Mouse (Mus musculus) midbrain, embryonic 14.5 days (tissue): ENCODE results near the gene Trim24. TPM values are rescaled to one million over a fixed set of nuclear protein-coding genes. Genes with fewer than 3 reads are reported as not detected.
A peak's percentile ranks its signal among the peaks of the same experiment; 100 is the strongest.
"Not testable (repeated sequence)": the region's sequence is repeated elsewhere in the genome, so short reads cannot be mapped to it uniquely, and the experiment has no call there.

Source experiments
- ATAC-seq: fragments of 200-750 bp; cut with Nextera tagmentation; 2 replicates; pipeline ENCODE4 v1.8.0; 2017; ENCODE audit warnings: moderate number of reproducible peaks, moderate library complexity; ENCODE audit not compliant: low FRiP score, low TSS enrichment
- DNase-seq: peaks from one replicate; pipeline ENCODE4 v3.0.0-alpha.2; 2015
- H3K27ac ChIP-seq: fragments of 300-500 bp; sonication (generic); replicated peaks from 2 replicates; pipeline ENCODE4 v1.5.1; 2014; ENCODE audit warnings: mild to moderate bottlenecking, low read depth, low read length, moderate library complexity
- H3K27me3 ChIP-seq: fragments of 300-500 bp; sonication (generic); 2 replicates; pipeline ENCODE4 v1.6.1; 2014; ENCODE audit warnings: low read length, control low read depth, mixed read lengths; ENCODE audit not compliant: control insufficient read depth, insufficient read depth
- H3K36me3 ChIP-seq: fragments of 300-500 bp; sonication (generic); 2 replicates; pipeline ENCODE4 v1.6.1; 2014; ENCODE audit warnings: low read length, control low read depth; ENCODE audit not compliant: control insufficient read depth, insufficient read depth
- H3K4me1 ChIP-seq: fragments of 300-500 bp; sonication (generic); 2 replicates; pipeline ENCODE4 v1.6.1; 2014; ENCODE audit warnings: mild to moderate bottlenecking, antibody characterized with exemption, low read length, control low read depth; ENCODE audit not compliant: control insufficient read depth, insufficient read depth
- H3K4me2 ChIP-seq: fragments of 300-500 bp; sonication (generic); 2 replicates; pipeline ENCODE4 v1.6.1; 2014; ENCODE audit warnings: mild to moderate bottlenecking, low read length, moderate library complexity
- H3K4me3 ChIP-seq: fragments of 300-500 bp; sonication (generic); replicated peaks from 2 replicates; pipeline ENCODE4 v1.5.1; 2014; ENCODE audit warnings: low read depth, low read length
- H3K9ac ChIP-seq: fragments of 300-500 bp; sonication (generic); replicated peaks from 2 replicates; pipeline ENCODE4 v1.6.1; 2014; ENCODE audit warnings: mild to moderate bottlenecking, low read length, moderate library complexity
- H3K9me3 ChIP-seq: fragments of 300-500 bp; sonication (generic); 2 replicates; pipeline ENCODE4 v1.6.1; 2016; ENCODE audit warnings: low read length, control low read depth, mixed read lengths; ENCODE audit not compliant: control insufficient read depth
- WGBS: fragments of 180-500 bp; shearing (Covaris S2); extraction: QIAGEN DNeasy Blood & Tissue Kit; methylation state at CpG from one replicate; pipeline ENCODE4 v1.1.7; 2014; 5-methylcytosine and 5-hydroxymethylcytosine counted together
- polyA plus RNA-seq: library from polyadenylated mRNA; unstranded; fragments of >200 nt; fragmentation: Nextera tagmentation; extraction: Ambion mirVana; gene quantifications from 2 replicates; pipeline ENCODE4 v1.2.1, GENCODE M21; 2014

Trim24 gene
- 34.0 and 43.5 TPM in 2 replicates for polyA plus RNA-seq

- peak; percentile 98 for ATAC-seq
- H3K4me2 ChIP-seq, result peak within 1 kb of the TSS; percentile 52
- WGBS, result 0% methylated on average over 72 of the region's 89 CpGs
- H3K27me3 ChIP-seq, result no peaks in the 10 kb centered on the region
- 0 out of 2 replicates have a peak, but pooled peaks cover 3% of the 10 kb centered on the region for H3K36me3 ChIP-seq
- peak; percentile 100 for DNase-seq
- peak within 1 kb of the TSS; percentile 97 for H3K9ac ChIP-seq
- peaks cover 33% of the 10 kb centered on the region for H3K9me3 ChIP-seq
- H3K4me3 ChIP-seq, result peak within 1 kb of the TSS; percentile 92
- H3K27ac ChIP-seq, result peak within 1 kb of the TSS; percentile 100
- H3K4me1 ChIP-seq, result 0 out of 2 replicates have a peak, but pooled peaks cover 4% of the 10 kb centered on the region
Observed at GRCm38 (mm10) chr6:37870245-37871136, at the start of gene Trim24. Gene Trim24, plus strand, starts transcription at chr6:37870811.

- WGBS, result 89% methylated on average over 6 of the region's 6 CpGs
- DNase-seq, result no peak
- Histone ChIP-seq H3K27me3 (no peaks in the 10 kb centered on the region), H3K36me3 (no peaks in the 10 kb centered on the region), H3K4me3 (no peak overlapping the region), H3K4me1 (no peaks in the 10 kb centered on the region), H3K9me3 (no peaks in the 10 kb centered on the region), H3K27ac (no peak overlapping the region), H3K9ac (no peak overlapping the region), H3K4me2 (no peak overlapping the region)
- ATAC-seq, result no peak
Observed at GRCm38 (mm10) chr6:37821531-37822051, 49.0 kb upstream of the Trim24 start.

GRCm38 (mm10) chr6:37822390-37822789 lies 48.2 kb upstream of the Trim24 start:
- 95% methylated on average over 2 of the region's 2 CpGs for WGBS
- no peak for ATAC-seq

GRCm38 (mm10) chr6:37823731-37824130 lies 46.9 kb upstream of the Trim24 start:
- ATAC-seq (no peak), DNase-seq (no peak)
- Histone ChIP-seq H3K4me2 (no peak overlapping the region), H3K27ac (no peak overlapping the region), H3K9me3 (no peaks in the 10 kb centered on the region), H3K36me3 (no peaks in the 10 kb centered on the region), H3K9ac (no peak overlapping the region), H3K27me3 (no peaks in the 10 kb centered on the region), H3K4me1 (no peaks in the 10 kb centered on the region), H3K4me3 (no peak overlapping the region)
- 87% methylated on average over 4 of the region's 4 CpGs for WGBS

More at GRCm38 (mm10) chr6:37822390-37822789, 48.2 kb upstream of the Trim24 start:
- Histone ChIP-seq H3K9ac (no peak overlapping the region), H3K4me3 (no peak overlapping the region), H3K9me3 (no peaks in the 10 kb centered on the region), H3K4me1 (no peaks in the 10 kb centered on the region), H3K27me3 (no peaks in the 10 kb centered on the region), H3K27ac (no peak overlapping the region), H3K36me3 (no peaks in the 10 kb centered on the region), H3K4me2 (no peak overlapping the region)
- DNase-seq, result no peak

- not testable (repeated sequence) for H3K4me2 ChIP-seq, H3K9me3 ChIP-seq, ATAC-seq, H3K4me3 ChIP-seq, H3K27ac ChIP-seq, H3K4me1 ChIP-seq, H3K9ac ChIP-seq, H3K36me3 ChIP-seq, H3K27me3 ChIP-seq, DNase-seq
- WGBS, result 88% methylated on average over 7 of the region's 7 CpGs
Observed at GRCm38 (mm10) chr6:37825331-37826115, 45.1 kb upstream of the Trim24 start.

- Histone ChIP-seq H3K36me3 (no peaks in the 10 kb centered on the region), H3K4me1 (no peaks in the 10 kb centered on the region), H3K4me2 (no peak overlapping the region), H3K27ac (no peak overlapping the region), H3K4me3 (no peak overlapping the region), H3K27me3 (no peaks in the 10 kb centered on the region), H3K9me3 (no peaks in the 10 kb centered on the region), H3K9ac (no peak overlapping the region)
- DNase-seq (no peak), ATAC-seq (no peak)
- 83% methylated on average over 3 of the region's 3 CpGs for WGBS
Observed at GRCm38 (mm10) chr6:37828955-37829354, 41.7 kb upstream of the Trim24 start.

GRCm38 (mm10) chr6:37829631-37830030 lies 41.0 kb upstream of the Trim24 start:
- Histone ChIP-seq H3K27ac (no peak overlapping the region), H3K4me2 (no peak overlapping the region), H3K9ac (no peak overlapping the region), H3K36me3 (no peaks in the 10 kb centered on the region), H3K4me1 (no peaks in the 10 kb centered on the region), H3K4me3 (no peak overlapping the region), H3K9me3 (no peaks in the 10 kb centered on the region), H3K27me3 (no peaks in the 10 kb centered on the region)
- DNase-seq (no peak), ATAC-seq (no peak)

- DNase-seq (no peak), ATAC-seq (no peak)
- H3K4me3 ChIP-seq, result no peak overlapping the region
- no peak overlapping the region for H3K4me2 ChIP-seq
- no peak overlapping the region for H3K27ac ChIP-seq
- H3K36me3 ChIP-seq, result no peaks in the 10 kb centered on the region
- no peak overlapping the region for H3K9ac ChIP-seq
- H3K9me3 ChIP-seq, result no peaks in the 10 kb centered on the region
- no peaks in the 10 kb centered on the region for H3K4me1 ChIP-seq
- no peaks in the 10 kb centered on the region for H3K27me3 ChIP-seq
- WGBS, result 89% methylated on average over 1 of the region's 1 CpGs
Observed at GRCm38 (mm10) chr6:37833691-37834090, 36.9 kb upstream of the Trim24 start.
